Mouse (Mus musculus) hindbrain, embryonic 10.5 days (tissue): ENCODE results near the gene Trappc4. TPM values are rescaled to one million over a fixed set of nuclear protein-coding genes. Genes with fewer than 3 reads are reported as not detected.
"Not testable (repeated sequence)": the region's sequence is repeated elsewhere in the genome, so short reads cannot be mapped to it uniquely, and the experiment has no call there.

Source experiments
- DNase-seq: peaks from one replicate; pipeline ENCODE4 v3.0.0-alpha.2; 2017; ENCODE audit warnings: low spot score
- H3K27ac ChIP-seq: fragments of 300-500 bp; sonication (generic); 2 replicates; pipeline ENCODE4 v1.5.1; 2016; ENCODE audit warnings: mild to moderate bottlenecking, moderate library complexity
- H3K27me3 ChIP-seq: fragments of 300-500 bp; sonication (generic); 2 replicates; pipeline ENCODE4 v1.6.1; 2016; ENCODE audit warnings: mild to moderate bottlenecking; ENCODE audit not compliant: poor library complexity, insufficient read depth, severe bottlenecking
- H3K36me3 ChIP-seq: fragments of 300-500 bp; sonication (generic); 2 replicates; pipeline ENCODE4 v1.6.1; 2016; ENCODE audit warnings: mild to moderate bottlenecking, moderate library complexity
- H3K4me1 ChIP-seq: fragments of 300-500 bp; sonication (generic); replicated peaks from 2 replicates; pipeline ENCODE4 v1.6.1; 2016; ENCODE audit warnings: mild to moderate bottlenecking
- H3K4me3 ChIP-seq: fragments of 300-500 bp; sonication (generic); 2 replicates; pipeline ENCODE4 v1.5.1; 2016; ENCODE audit warnings: mild to moderate bottlenecking, moderate library complexity
- H3K9me3 ChIP-seq: fragments of 300-500 bp; sonication (generic); 2 replicates; pipeline ENCODE4 v1.6.1; 2016; ENCODE audit warnings: mild to moderate bottlenecking, moderate library complexity
- WGBS: fragments of 180-500 bp; shearing (Covaris S2); methylation state at CpG from one replicate; pipeline ENCODE4 v1.1.7; 2016; 5-methylcytosine and 5-hydroxymethylcytosine counted together
- polyA plus RNA-seq: library from polyadenylated mRNA; unstranded; fragments of >200 nt; fragmentation: Nextera tagmentation; extraction: Ambion mirVana; gene quantifications from 2 replicates; pipeline ENCODE4 v1.2.1, GENCODE M21; 2016

Gene Trappc4
- 213 and 282 TPM in 2 replicates for polyA plus RNA-seq

DNA sequence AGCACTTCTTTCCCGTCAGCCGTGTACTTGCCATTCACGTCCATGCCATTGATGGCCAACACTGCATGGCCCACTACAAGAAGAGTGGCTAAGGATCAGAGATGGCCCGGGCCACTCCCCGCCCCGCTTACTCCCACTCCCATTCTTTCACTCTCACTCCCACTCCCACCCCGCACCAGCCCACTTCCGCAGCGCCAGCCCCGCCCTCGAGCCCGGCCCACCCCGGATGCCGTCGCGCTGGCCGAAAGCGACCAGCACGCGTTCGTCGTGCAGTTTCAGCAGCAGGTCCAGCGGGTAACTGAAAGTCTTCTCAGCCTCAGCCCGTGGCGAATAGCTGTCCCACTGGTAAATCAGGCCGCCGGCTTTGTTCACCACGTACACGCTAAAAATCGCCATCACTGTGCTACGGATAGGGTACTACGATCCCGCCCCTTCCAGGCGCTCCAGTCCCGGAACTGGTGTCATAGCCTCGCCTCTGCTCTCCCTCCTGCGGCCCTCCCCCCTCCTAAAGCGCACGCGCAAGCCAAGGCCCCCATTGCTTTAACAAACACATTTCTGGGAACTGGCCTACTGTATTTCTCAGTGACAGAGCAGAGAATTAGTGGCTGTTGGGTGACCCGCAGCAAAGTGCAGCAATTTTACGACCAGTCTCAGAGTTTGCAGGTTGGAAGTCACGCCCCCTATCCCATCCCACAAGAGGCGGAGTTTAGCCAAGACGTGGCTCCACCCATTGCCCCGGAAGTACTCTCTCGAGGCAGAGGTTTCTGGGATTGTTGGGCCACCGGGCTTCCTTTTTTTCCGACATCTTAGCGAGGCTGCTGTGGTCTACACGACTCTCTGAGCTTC, at the start of gene Trappc4, which contains the start of gene Rps25:
Trappc4 (minus strand) TSS at position 695 of the 846 bp plus-strand sequence.
Rps25 (plus strand) TSS at position 234 of the 846 bp plus-strand sequence.
- under 1% methylated on average over 51 of the region's 51 CpGs for WGBS
- peaks cover 74% of the 10 kb centered on the region for H3K36me3 ChIP-seq
- peak within 1 kb of the TSS; percentile 94 for H3K27ac ChIP-seq
- peak; percentile 96 for DNase-seq
- peak within 1 kb of the TSS; percentile 83 for H3K4me3 ChIP-seq
- H3K9me3 ChIP-seq, result no peaks in the 10 kb centered on the region
- no peaks in the 10 kb centered on the region for H3K27me3 ChIP-seq
- H3K4me1 ChIP-seq, result peaks cover 25% of the 10 kb centered on the region

DNA sequence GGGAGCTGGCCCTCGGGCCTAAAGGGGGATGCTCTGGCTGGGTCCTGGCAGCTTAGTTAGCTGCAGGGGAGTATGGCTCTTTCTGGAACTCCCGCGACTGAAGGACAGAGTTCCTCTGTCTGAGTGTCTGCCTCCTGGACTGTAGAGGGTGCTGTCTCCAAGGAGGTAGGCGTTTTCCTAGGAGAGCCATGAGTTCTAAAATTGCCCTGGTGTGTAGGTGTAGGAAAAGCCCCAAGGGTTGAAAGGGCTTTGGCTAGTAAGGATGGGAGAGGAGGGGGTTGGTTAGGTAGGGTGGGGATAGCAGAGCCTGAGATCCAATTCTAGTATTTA, 47.5 kb upstream of the Trappc4 start, which contains the start of gene Upk2:
Upk2 (minus strand) TSS at position 86 of the 330 bp plus-strand sequence.
- 14% methylated on average over 4 of the region's 4 CpGs for WGBS
- no peak for DNase-seq
- Histone ChIP-seq H3K4me1 (peaks cover 42% of the 10 kb centered on the region), H3K9me3 (no peaks in the 10 kb centered on the region), H3K4me3 (no peak within 1 kb of the TSS), H3K27ac (peak within 1 kb of the TSS; percentile 40; the same call in 1 of the 2 replicates), H3K36me3 (no peaks in the 10 kb centered on the region), H3K27me3 (peaks cover 41% of the 10 kb centered on the region)

- H3K4me1 ChIP-seq, result peaks cover 42% of the 10 kb centered on the region
- H3K9me3 ChIP-seq, result no peaks in the 10 kb centered on the region
- no peak overlapping the region for H3K4me3 ChIP-seq
- H3K27me3 ChIP-seq, result peaks cover 41% of the 10 kb centered on the region
- 0 out of 2 replicates have a peak overlapping the region, but pooled peaks have one; percentile 30 for H3K27ac ChIP-seq
- no peaks in the 10 kb centered on the region for H3K36me3 ChIP-seq
- WGBS, result 9% methylated on average over 14 of the region's 14 CpGs
- DNase-seq, result peak; percentile 84
Observed at GRCm38 (mm10) chr9:44454132-44454890, 46.9 kb upstream of the Trappc4 start.

- no peaks in the 10 kb centered on the region for H3K9me3 ChIP-seq
- no peak for DNase-seq
- peaks cover 29% of the 10 kb centered on the region for H3K27me3 ChIP-seq
- H3K4me1 ChIP-seq, result peaks cover 17% of the 10 kb centered on the region
- no peak overlapping the region for H3K4me3 ChIP-seq
- no peak overlapping the region for H3K27ac ChIP-seq
- no peaks in the 10 kb centered on the region for H3K36me3 ChIP-seq
Observed at GRCm38 (mm10) chr9:44450387-44450786, 43.0 kb upstream of the Trappc4 start.

DNA sequence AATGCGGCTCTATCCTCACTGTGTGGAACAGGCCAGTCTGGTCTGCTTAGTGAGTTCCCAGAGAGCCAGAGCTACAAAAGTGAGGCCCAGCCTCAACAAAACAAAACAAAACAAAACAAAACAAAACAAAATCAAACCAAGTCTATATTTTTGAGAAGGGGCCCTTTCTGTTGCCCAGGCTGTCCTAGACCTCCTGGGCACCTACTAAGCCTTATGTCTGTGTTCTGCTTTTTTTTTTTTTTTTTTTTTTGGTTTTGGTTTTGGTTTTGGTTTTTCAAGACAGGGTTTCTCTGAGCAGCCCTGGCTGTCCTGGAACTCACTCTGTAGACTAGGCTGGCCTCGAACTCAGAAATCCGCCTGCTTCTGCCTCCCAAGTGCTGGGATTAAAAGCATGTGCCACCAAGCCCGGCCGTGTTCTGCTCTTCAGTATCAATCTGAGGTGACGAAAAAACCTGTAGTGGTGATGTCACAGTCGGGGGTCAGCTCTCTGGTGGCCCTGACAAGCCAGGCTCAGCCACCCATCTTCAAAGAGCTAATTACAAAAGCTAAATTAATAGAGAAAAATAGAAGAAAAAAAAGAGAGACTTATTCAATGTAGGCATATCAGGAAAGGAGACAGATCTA, 37.1 kb upstream of the Trappc4 start:
- not testable (repeated sequence) for H3K27ac ChIP-seq, H3K4me1 ChIP-seq, H3K27me3 ChIP-seq, H3K4me3 ChIP-seq, DNase-seq, H3K36me3 ChIP-seq, H3K9me3 ChIP-seq
- 89% methylated on average over 7 of the region's 7 CpGs for WGBS

DNA sequence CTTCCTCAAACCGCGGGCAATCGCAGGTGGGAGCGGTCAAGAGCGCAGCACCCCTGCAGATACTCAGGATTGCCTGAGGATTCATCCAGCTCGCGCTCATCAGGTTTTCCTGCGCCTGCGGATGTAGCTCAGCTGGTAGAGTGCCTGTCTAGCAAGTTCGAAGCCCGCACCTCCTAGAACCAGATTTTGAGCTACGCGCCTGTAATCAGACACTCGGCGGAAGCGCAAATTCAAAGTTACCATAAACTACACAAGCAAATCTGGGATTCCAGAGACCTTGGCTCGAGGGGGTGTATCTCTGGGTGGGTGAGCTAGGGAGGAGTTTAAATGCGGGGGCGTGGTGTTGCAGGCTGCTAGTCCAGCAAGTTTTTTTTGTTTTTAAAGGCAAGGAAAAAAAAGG, 33.6 kb upstream of the Trappc4 start, which contains the start of gene Foxr1:
Foxr1 (minus strand) TSS at position 176 of the 400 bp plus-strand sequence.
- Histone ChIP-seq H3K4me1 (no peaks in the 10 kb centered on the region), H3K9me3 (no peaks in the 10 kb centered on the region), H3K27me3 (no peaks in the 10 kb centered on the region), H3K27ac (no peak within 1 kb of the TSS), H3K36me3 (no peaks in the 10 kb centered on the region), H3K4me3 (no peak within 1 kb of the TSS)
- WGBS, result 74% methylated on average over 19 of the region's 19 CpGs
- DNase-seq, result no peak

DNA sequence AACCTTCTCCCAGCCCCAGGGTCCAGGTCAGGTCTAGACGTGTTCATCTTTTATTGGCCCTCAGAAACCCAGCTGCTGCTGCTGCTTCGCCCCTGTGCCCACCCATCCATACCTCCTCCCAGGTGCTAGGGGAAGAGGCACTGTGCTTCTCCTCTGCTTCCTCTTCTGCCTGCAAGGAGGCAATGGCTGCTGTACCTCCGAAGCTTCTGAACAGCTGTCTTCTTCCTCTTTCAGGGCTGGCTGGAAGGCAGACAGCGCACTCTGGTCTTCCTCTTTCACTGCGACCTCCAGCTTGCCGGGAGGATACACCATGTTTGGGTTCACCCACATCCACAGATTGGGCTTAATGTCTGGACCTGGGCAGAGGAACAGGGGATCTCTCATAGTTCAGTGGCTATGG, 28.3 kb upstream of the Trappc4 start:
- no peaks in the 10 kb centered on the region for H3K27me3 ChIP-seq
- peaks cover 8% of the 10 kb centered on the region; the same call in 1 of the 2 replicates for H3K4me1 ChIP-seq
- 82% methylated on average over 6 of the region's 6 CpGs for WGBS
- H3K27ac ChIP-seq, result no peak overlapping the region
- no peak overlapping the region for H3K4me3 ChIP-seq
- H3K9me3 ChIP-seq, result no peaks in the 10 kb centered on the region
- H3K36me3 ChIP-seq, result no peaks in the 10 kb centered on the region
- no peak for DNase-seq

DNA sequence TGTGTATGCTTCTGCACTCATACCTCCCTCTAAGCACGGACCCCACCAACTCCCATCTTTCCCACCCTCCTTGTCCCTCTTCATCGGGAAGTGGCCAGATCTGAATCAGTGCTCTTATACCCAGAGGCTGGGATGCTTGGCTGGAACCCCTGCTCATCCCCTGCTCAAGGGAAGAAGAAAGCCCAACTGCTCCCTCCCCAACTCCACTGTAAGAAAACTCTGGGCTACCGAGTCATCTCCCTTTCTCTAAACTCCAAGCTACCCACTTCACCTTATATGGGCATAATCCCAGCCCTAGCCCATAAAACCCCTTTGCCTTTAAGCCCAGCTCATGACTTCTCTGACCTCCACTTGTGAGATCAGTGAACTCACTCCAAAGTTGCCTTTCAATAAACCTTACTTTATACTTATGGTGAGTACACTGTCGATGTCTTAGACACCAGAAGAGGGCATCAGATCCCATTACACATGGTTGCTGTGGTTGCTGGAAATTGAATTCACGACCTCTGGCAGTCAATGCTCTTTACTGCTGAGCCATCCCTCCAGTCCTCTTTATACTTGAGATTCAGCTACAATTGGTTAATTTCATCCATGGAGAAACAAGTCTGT, 25.3 kb upstream of the Trappc4 start:
- DNase-seq, result no peak
- no peak overlapping the region for H3K4me3 ChIP-seq
- H3K4me1 ChIP-seq, result peaks cover 8% of the 10 kb centered on the region; the same call in 1 of the 2 replicates
- 61% methylated on average over 5 of the region's 5 CpGs for WGBS
- H3K27me3 ChIP-seq, result no peaks in the 10 kb centered on the region
- no peaks in the 10 kb centered on the region for H3K9me3 ChIP-seq
- H3K36me3 ChIP-seq, result no peaks in the 10 kb centered on the region
- H3K27ac ChIP-seq, result no peak overlapping the region

GRCm38 (mm10) chr9:44423576-44423975, 16.2 kb upstream of the Trappc4 start:
- no peaks in the 10 kb centered on the region for H3K36me3 ChIP-seq
- H3K4me1 ChIP-seq, result 0 out of 2 replicates have a peak, but pooled peaks cover under 1% of the 10 kb centered on the region
- DNase-seq, result no peak
- no peak overlapping the region for H3K27ac ChIP-seq
- H3K27me3 ChIP-seq, result no peaks in the 10 kb centered on the region
- H3K9me3 ChIP-seq, result 0 out of 2 replicates have a peak, but pooled peaks cover 5% of the 10 kb centered on the region
- WGBS, result 85% methylated on average over 4 of the region's 4 CpGs
- no peak overlapping the region for H3K4me3 ChIP-seq

DNA sequence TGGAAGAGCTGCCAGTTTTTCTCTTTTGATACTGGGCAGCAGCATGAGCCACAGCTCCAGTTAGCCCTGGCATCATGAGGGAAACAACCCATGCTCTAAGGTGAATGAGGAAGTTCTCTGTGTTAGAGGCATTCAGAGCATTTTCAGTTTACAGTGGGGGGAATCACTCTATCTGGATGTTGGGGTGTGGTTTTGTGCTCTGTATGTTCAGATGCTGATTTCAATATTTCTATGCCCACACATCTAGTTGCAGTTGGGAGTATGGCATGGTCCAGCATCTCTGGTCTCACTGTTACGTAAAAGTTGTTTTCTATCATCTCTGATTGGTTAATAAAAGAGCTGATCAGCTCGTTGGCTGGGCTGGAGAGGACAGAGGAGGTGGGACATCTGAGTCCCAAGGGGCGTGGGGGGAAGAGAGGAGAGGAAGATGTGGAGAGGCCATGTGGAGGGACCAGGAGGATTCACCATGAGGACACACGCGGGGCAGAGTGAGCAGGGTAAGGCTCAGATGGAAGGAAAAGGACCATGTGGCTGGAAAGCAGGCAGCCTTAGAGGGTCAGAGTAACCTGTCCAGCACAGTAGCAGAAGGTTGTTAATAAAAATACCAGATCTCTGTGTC, 13.0 kb upstream of the Trappc4 start:
- DNase-seq, result no peak
- Histone ChIP-seq H3K36me3 (peaks cover 11% of the 10 kb centered on the region), H3K4me1 (peaks cover 14% of the 10 kb centered on the region), H3K4me3 (no peak overlapping the region), H3K27ac (no peak overlapping the region), H3K27me3 (no peaks in the 10 kb centered on the region), H3K9me3 (0 out of 2 replicates have a peak, but pooled peaks cover 5% of the 10 kb centered on the region)
- 74% methylated on average over 5 of the region's 5 CpGs for WGBS

- WGBS, result 94% methylated on average over 9 of the region's 9 CpGs
- not testable (repeated sequence) for H3K9me3 ChIP-seq, DNase-seq
Observed at GRCm38 (mm10) chr9:44419730-44420129, 12.3 kb upstream of the Trappc4 start.

More at GRCm38 (mm10) chr9:44419730-44420129, 12.3 kb upstream of the Trappc4 start:
- not testable (repeated sequence) for H3K27ac ChIP-seq, H3K27me3 ChIP-seq, H3K4me3 ChIP-seq
- H3K36me3 ChIP-seq, result peaks cover 14% of the 10 kb centered on the region
- peaks cover 14% of the 10 kb centered on the region for H3K4me1 ChIP-seq
